Mouse (Mus musculus) ovary, postnatal 14 days (tissue): ENCODE measurements around the gene Aggf1.
"Not testable (repeated sequence)": the region's sequence is repeated elsewhere in the genome, so short reads cannot be mapped to it uniquely, and the experiment has no call there.

ENCODE experiments used
- DNase-seq: peaks from one replicate; pipeline ENCODE4 v3.0.0; 2022; ENCODE audit warnings: low spot score

Aggf1 gene

GRCm38 (mm10) chr13:95374701-95375553 is at the start of gene Aggf1:
Gene Aggf1 (minus strand): TSS chr13:95375352.
- DNase-seq = peak; percentile 85

- no peak for DNase-seq
These were observed 49.8 kb upstream of the Aggf1 start for GRCm38 (mm10) chr13:95424932-95425331.

GRCm38 (mm10) chr13:95419204-95419749 is 44.1 kb upstream of the Aggf1 start:
- no peak for DNase-seq

- no peak for DNase-seq
These were observed 43.5 kb upstream of the Aggf1 start for GRCm38 (mm10) chr13:95418575-95419203.

GRCm38 (mm10) chr13:95412257-95412656 is 37.1 kb upstream of the Aggf1 start:
- no peak for DNase-seq

GRCm38 (mm10) chr13:95393242-95393641 is 18.1 kb upstream of the Aggf1 start:
- no peak for DNase-seq

- DNase-seq = peak; percentile 73
These were observed 15.0 kb upstream of the Aggf1 start for GRCm38 (mm10) chr13:95389866-95390865.

GRCm38 (mm10) chr13:95388226-95388625 is 13.1 kb upstream of the Aggf1 start:
- no peak for DNase-seq

- no peak for DNase-seq
These were observed 7.3 kb upstream of the Aggf1 start for GRCm38 (mm10) chr13:95382418-95382817.

GRCm38 (mm10) chr13:95378696-95379095 is 3.5 kb upstream of the Aggf1 start:
- no peak for DNase-seq

GRCm38 (mm10) chr13:95376689-95377289 is 1.6 kb upstream of the Aggf1 start:
- DNase-seq = not testable (repeated sequence)

GRCm38 (mm10) chr13:95375554-95375914 is 382 bp upstream of the Aggf1 start:
- no peak for DNase-seq

GRCm38 (mm10) chr13:95366356-95366755 is 8.8 kb downstream of the Aggf1 start:
- no peak for DNase-seq

GRCm38 (mm10) chr13:95363440-95363839 is 11.7 kb downstream of the Aggf1 start:
- DNase-seq = no peak

GRCm38 (mm10) chr13:95358223-95358622 is 16.9 kb downstream of the Aggf1 start:
- DNase-seq = no peak

GRCm38 (mm10) chr13:95348476-95348875 is 26.7 kb downstream of the Aggf1 start:
- no peak for DNase-seq

GRCm38 (mm10) chr13:95347018-95347696 is 28.0 kb downstream of the Aggf1 start:
- DNase-seq = peak; percentile 63

- DNase-seq = no peak
These were observed 29.3 kb downstream of the Aggf1 start for GRCm38 (mm10) chr13:95345869-95346268.

GRCm38 (mm10) chr13:95343470-95343869 is 31.7 kb downstream of the Aggf1 start:
- no peak for DNase-seq

GRCm38 (mm10) chr13:95336122-95336677 is 39.0 kb downstream of the Aggf1 start:
- DNase-seq = no peak
